Mouse (Mus musculus) hindbrain, embryonic 14.5 days (tissue): ENCODE data around the gene Setmar. TPM values are rescaled to one million over a fixed set of nuclear protein-coding genes. Genes with fewer than 3 reads are reported as not detected.

Source experiments
- polyA plus RNA-seq: library from polyadenylated mRNA; unstranded; fragments of >200 nt; fragmentation: Nextera tagmentation; extraction: Ambion mirVana; gene quantifications from 2 replicates; pipeline ENCODE4 v1.2.1, GENCODE M21; 2014

Setmar gene
- polyA plus RNA-seq, 1 experiment from 2014 or later = 6.5 TPM

Other genes starting within 250 kb of the Setmar start
- gene Sumf1, start 120.5 kb downstream of the Setmar start, polyA plus RNA-seq = 12.0 and 13.5 TPM in 2 replicates
- gene Itpr1, start 148.1 kb downstream of the Setmar start, polyA plus RNA-seq = 6.5 TPM in 2 replicates